Mouse (Mus musculus): ENCODE measurements around the gene Gm30302.

The Gm30302 gene

DNA sequence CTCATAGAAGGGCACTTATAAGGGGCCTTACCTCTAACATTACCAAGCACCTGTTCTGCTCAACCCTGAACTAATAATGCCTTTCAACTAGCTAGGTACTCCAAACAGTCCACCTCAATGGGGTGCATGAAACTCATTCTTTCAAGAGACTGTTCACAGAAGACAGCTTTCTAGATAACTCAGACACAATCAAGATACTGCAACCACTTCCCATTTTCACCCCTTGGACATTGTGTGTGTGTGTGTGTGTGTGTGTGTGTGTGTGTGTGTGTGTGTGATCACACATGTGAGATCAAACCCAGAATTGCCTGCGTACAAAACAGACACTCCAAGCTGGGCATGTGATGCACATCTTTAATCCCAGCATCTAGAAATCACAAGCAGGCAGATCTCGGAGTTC, 60.8 kb downstream of the Gm30302 start:
- DNase-seq (ENCODE audit: low spot score in 2 of 2), result no peak

DNA sequence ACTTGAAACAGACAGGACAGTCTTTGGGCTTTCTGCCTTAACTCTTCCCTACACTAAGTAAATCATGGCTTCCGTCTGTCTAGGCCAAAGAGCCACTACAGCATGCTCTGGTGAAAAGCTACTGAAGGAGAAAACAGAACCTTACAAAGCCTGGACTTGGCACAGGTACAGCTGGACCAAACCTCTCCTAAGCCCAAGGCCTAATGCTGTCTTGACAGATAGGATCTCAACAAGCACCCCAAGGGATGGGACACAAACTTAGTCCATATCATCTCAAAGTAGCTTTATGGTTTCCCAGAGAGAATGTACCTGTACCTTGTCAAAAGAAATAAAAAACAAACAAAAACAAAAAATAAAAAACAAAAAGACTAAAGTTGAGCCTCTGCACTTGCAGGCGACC, 62.4 kb downstream of the Gm30302 start:
- DNase-seq (ENCODE audit: low spot score in 2 of 2), result no peak
